Mouse (Mus musculus): ENCODE measurements around the gene Wdfy3. TPM values are rescaled to one million over a fixed set of nuclear protein-coding genes. Genes with fewer than 3 reads are reported as not detected.

Gene Wdfy3
- total and polyA plus RNA-seq, 2 experiments from 2014 or later, result 5.2 to 25.8 TPM

GRCm38 (mm10) chr5:101822311-101822670 is 247.4 kb downstream of the Wdfy3 start:
- Histone ChIP-seq H3K27me3 (ENCODE audit: control insufficient read depth, insufficient read depth, low read length) (peaks cover 2% of the 10 kb centered on the region; the same call in 1 of the 2 replicates), H3K4me3 (ENCODE audit: low read depth, low read length) (no peak overlapping the region), H3K4me1 (ENCODE audit: control insufficient read depth, insufficient read depth) (0 out of 2 replicates have a peak, but pooled peaks cover 6% of the 10 kb centered on the region), H3K9ac (replicated peaks; ENCODE audit: low read depth, low read length) (no peak overlapping the region), H3K4me2 (ENCODE audit: low read depth, low read length) (no peak overlapping the region), H3K27ac (ENCODE audit: low read depth) (no peak overlapping the region), H3K36me3 (replicated peaks; ENCODE audit: control insufficient read depth, insufficient read depth, low read length) (no peaks in the 10 kb centered on the region), H3K9me3 (replicated peaks; ENCODE audit: control insufficient read depth, low read length) (no peaks in the 10 kb centered on the region)
- DNase-seq (ENCODE audit: low spot score) (no peak), ATAC-seq (ENCODE audit: insufficient read depth, low read depth) (no peak)
- 61% methylated on average over 6 of the region's 6 CpGs for WGBS
- TF ChIP-seq CTCF (IDR thresholded peaks at IDR 0.05; ENCODE audit: low read depth), result no peak
- no peak for TF ChIP-seq EP300 (IDR thresholded peaks at IDR 0.05; ENCODE audit: low read depth)

- DNase-seq (ENCODE audit: low spot score) (no peak), ATAC-seq (ENCODE audit: insufficient read depth, low read depth) (no peak)
- Histone ChIP-seq H3K4me2 (ENCODE audit: low read depth, low read length) (no peak overlapping the region), H3K27me3 (ENCODE audit: control insufficient read depth, insufficient read depth, low read length) (no peaks in the 10 kb centered on the region), H3K4me1 (ENCODE audit: control insufficient read depth, insufficient read depth) (peaks cover 7% of the 10 kb centered on the region), H3K36me3 (replicated peaks; ENCODE audit: control insufficient read depth, insufficient read depth, low read length) (no peaks in the 10 kb centered on the region), H3K9me3 (replicated peaks; ENCODE audit: control insufficient read depth, low read length) (no peaks in the 10 kb centered on the region), H3K4me3 (ENCODE audit: low read depth, low read length) (no peak overlapping the region), H3K27ac (ENCODE audit: low read depth) (no peak overlapping the region), H3K9ac (replicated peaks; ENCODE audit: low read depth, low read length) (no peak overlapping the region)
- 77% methylated on average over 17 of the region's 17 CpGs for WGBS
- TF ChIP-seq EP300 (IDR thresholded peaks at IDR 0.05; ENCODE audit: low read depth) (no peak), CTCF (IDR thresholded peaks at IDR 0.05; ENCODE audit: low read depth) (no peak)
Measured at GRCm38 (mm10) chr5:101821491-101822310, 248.0 kb downstream of the Wdfy3 start.

GRCm38 (mm10) chr5:101821052-101821451 is 248.7 kb downstream of the Wdfy3 start:
- DNase-seq (ENCODE audit: low spot score), result no peak
- Histone ChIP-seq H3K4me3 (ENCODE audit: low read depth, low read length) (no peak overlapping the region), H3K9me3 (replicated peaks; ENCODE audit: control insufficient read depth, low read length) (no peaks in the 10 kb centered on the region), H3K9ac (replicated peaks; ENCODE audit: low read depth, low read length) (no peak overlapping the region), H3K4me1 (ENCODE audit: control insufficient read depth, insufficient read depth) (peaks cover 10% of the 10 kb centered on the region), H3K36me3 (replicated peaks; ENCODE audit: control insufficient read depth, insufficient read depth, low read length) (no peaks in the 10 kb centered on the region), H3K4me2 (ENCODE audit: low read depth, low read length) (no peak overlapping the region), H3K27me3 (ENCODE audit: control insufficient read depth, insufficient read depth, low read length) (no peaks in the 10 kb centered on the region), H3K27ac (ENCODE audit: low read depth) (no peak overlapping the region)
- ATAC-seq (ENCODE audit: insufficient read depth, low read depth), result no peak
- TF ChIP-seq CTCF (IDR thresholded peaks at IDR 0.05; ENCODE audit: low read depth) (no peak), EP300 (IDR thresholded peaks at IDR 0.05; ENCODE audit: low read depth) (no peak)
- 73% methylated on average over 8 of the region's 8 CpGs for WGBS

- Histone ChIP-seq H3K27ac (ENCODE audit: low read depth) (no peak overlapping the region), H3K4me2 (ENCODE audit: low read depth, low read length) (no peak overlapping the region), H3K36me3 (replicated peaks; ENCODE audit: control insufficient read depth, insufficient read depth, low read length) (no peaks in the 10 kb centered on the region), H3K27me3 (ENCODE audit: control insufficient read depth, insufficient read depth, low read length) (no peaks in the 10 kb centered on the region), H3K9ac (replicated peaks; ENCODE audit: low read depth, low read length) (no peak overlapping the region), H3K4me3 (ENCODE audit: low read depth, low read length) (no peak overlapping the region), H3K4me1 (ENCODE audit: control insufficient read depth, insufficient read depth) (peaks cover 10% of the 10 kb centered on the region), H3K9me3 (replicated peaks; ENCODE audit: control insufficient read depth, low read length) (no peaks in the 10 kb centered on the region)
- DNase-seq (ENCODE audit: low spot score) (no peak), ATAC-seq (ENCODE audit: insufficient read depth, low read depth) (no peak)
- TF ChIP-seq EP300 (IDR thresholded peaks at IDR 0.05; ENCODE audit: low read depth) (no peak), CTCF (IDR thresholded peaks at IDR 0.05; ENCODE audit: low read depth) (no peak)
- 33% methylated on average over 7 of the region's 7 CpGs for WGBS
Measured at GRCm38 (mm10) chr5:101819844-101820243, 249.9 kb downstream of the Wdfy3 start.

GRCm38 (mm10) chr5:101819216-101819615 is 250.5 kb downstream of the Wdfy3 start:
- TF ChIP-seq EP300 (IDR thresholded peaks at IDR 0.05; ENCODE audit: low read depth) (no peak), CTCF (IDR thresholded peaks at IDR 0.05; ENCODE audit: low read depth) (no peak)
- no peak for DNase-seq (ENCODE audit: low spot score)

More at GRCm38 (mm10) chr5:101819216-101819615, 250.5 kb downstream of the Wdfy3 start:
- Histone ChIP-seq H3K4me2 (ENCODE audit: low read depth, low read length) (no peak overlapping the region), H3K4me1 (ENCODE audit: control insufficient read depth, insufficient read depth) (peaks cover 10% of the 10 kb centered on the region), H3K9me3 (replicated peaks; ENCODE audit: control insufficient read depth, low read length) (no peaks in the 10 kb centered on the region), H3K27me3 (ENCODE audit: control insufficient read depth, insufficient read depth, low read length) (no peaks in the 10 kb centered on the region), H3K27ac (ENCODE audit: low read depth) (no peak overlapping the region), H3K9ac (replicated peaks; ENCODE audit: low read depth, low read length) (no peak overlapping the region), H3K36me3 (replicated peaks; ENCODE audit: control insufficient read depth, insufficient read depth, low read length) (no peaks in the 10 kb centered on the region), H3K4me3 (ENCODE audit: low read depth, low read length) (no peak overlapping the region)
- WGBS, result 70% methylated on average over 10 of the region's 10 CpGs
- no peak for ATAC-seq (ENCODE audit: insufficient read depth, low read depth)

All from heart, postnatal 0 days (tissue).